Comparison of ENCODE assay signal across 22 mouse cellular contexts in genomic region chr2:68804117-68804516, GRCm38 (mm10).
"Had no signal": no experiment of that assay in that cellular context is flagged by ENCODE, and none has a peak within 500 bp of the region (broad histone marks: within the 10 kb centered on the region; RNA-seq: fewer than 3 reads in every experiment).

No protein-coding gene starts in this region.

- H3K9me3 ChIP-seq: heart, embryonic 13.5 days; heart, embryonic 15.5 days; hindbrain, embryonic 13.5 days; hindbrain, embryonic 15.5 days; limb, embryonic 10.5 days; limb, embryonic 12.5 days had no signal

- H3K4me2 ChIP-seq: heart, embryonic 11.5 days; heart, embryonic 13.5 days; heart, embryonic 15.5 days; hindbrain, embryonic 13.5 days; hindbrain, embryonic 15.5 days; limb, embryonic 12.5 days; liver, embryonic 11.5 days had no signal

- H3K27ac ChIP-seq: heart, adult 2 months; heart, embryonic 13.5 days; heart, embryonic 15.5 days; hindbrain, embryonic 13.5 days; hindbrain, embryonic 15.5 days; hindbrain, postnatal 0 days; layer of hippocampus, adult 2 months; left cerebral cortex, adult 2 months; limb, embryonic 10.5 days; limb, embryonic 12.5 days; liver, embryonic 14.5 days had no signal

- H3K9ac ChIP-seq: heart, embryonic 13.5 days; heart, embryonic 15.5 days; hindbrain, embryonic 13.5 days; hindbrain, embryonic 15.5 days; limb, embryonic 12.5 days; liver, embryonic 14.5 days had no signal

- H3K36me3 ChIP-seq: heart, embryonic 13.5 days; heart, embryonic 15.5 days; hindbrain, embryonic 13.5 days; hindbrain, embryonic 15.5 days; limb, embryonic 10.5 days; limb, embryonic 12.5 days had no signal

- ATAC-seq: hindbrain, postnatal 0 days had no signal

- H3K4me3 ChIP-seq: heart, adult 2 months; heart, embryonic 13.5 days; heart, embryonic 15.5 days; hindbrain, embryonic 13.5 days; hindbrain, embryonic 15.5 days; layer of hippocampus, adult 2 months; left cerebral cortex, adult 2 months; limb, embryonic 10.5 days; limb, embryonic 12.5 days had no signal

- DNase-seq: gastrocnemius, postnatal 14 days; gastrocnemius, postnatal 36 days; heart, adult 2 months; heart, postnatal 14 days; heart, postnatal 36 days; kidney, adult 18-20 months; kidney, adult 8-10 months; kidney, postnatal 10 days; kidney, postnatal 25 days; kidney, postnatal 4 days had no signal

- H3K4me1 ChIP-seq: heart, embryonic 15.5 days had no signal

- H3K27me3 ChIP-seq: heart, embryonic 13.5 days; heart, embryonic 15.5 days; hindbrain, embryonic 13.5 days; hindbrain, embryonic 15.5 days; limb, embryonic 12.5 days had no signal
